Mouse (Mus musculus) right cerebral cortex, adult 2 months (tissue): ENCODE measurements at regions not wholly inside any gene's neighbourhood (a gene's known extent, or its start where the extent isn't known, plus 50 kb on each side); places are given as distances from the start of the nearest gene placed in this dataset.
"Not testable (repeated sequence)": the region's sequence is repeated elsewhere in the genome, so short reads cannot be mapped to it uniquely, and the experiment has no call there.

ENCODE experiments used
- DNase-seq, 2 experiments: peaks; one replicate each; pipeline ENCODE4 v3.0.0; 2021 to 2022; ENCODE audit warnings: low spot score in 2 of 2

DNA sequence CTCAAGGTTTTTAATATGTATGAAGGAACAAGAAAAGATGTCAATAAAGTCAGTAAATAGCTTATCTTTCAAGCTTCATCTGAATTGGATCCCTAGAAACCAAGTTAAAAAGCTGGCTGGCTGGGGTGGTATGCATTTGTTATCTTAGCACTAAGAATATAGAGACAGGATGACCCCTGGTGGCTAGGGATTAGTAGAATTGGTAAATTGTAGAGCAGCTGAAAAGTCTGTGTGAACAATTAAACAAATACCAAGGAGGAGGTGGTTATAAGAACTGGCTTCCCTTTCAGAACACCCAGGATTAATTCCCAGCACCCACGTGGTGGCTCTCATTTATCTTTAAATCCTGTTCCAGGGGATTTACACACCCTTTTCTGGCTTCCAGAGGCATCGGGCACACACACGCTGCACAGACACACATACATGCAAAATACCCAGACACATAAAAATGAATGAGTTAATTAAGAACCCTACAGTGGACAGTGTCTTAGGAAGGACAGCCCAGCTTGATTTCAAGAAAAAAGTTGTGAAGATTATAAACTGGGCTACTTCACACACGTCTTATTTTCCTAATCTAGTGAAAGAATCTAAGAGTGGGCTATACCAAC lies 170.5 kb downstream of the Pdzph1 start:
- DNase-seq: peak; percentile 2 to 23

- DNase-seq: no peak
Observed at GRCm38 (mm10) chr17:58819339-58819738, 171.8 kb downstream of the Pdzph1 start.

GRCm38 (mm10) chr17:58775451-58775850 lies 215.7 kb downstream of the Pdzph1 start:
- DNase-seq: not testable (repeated sequence)

- DNase-seq: no peak
Observed at GRCm38 (mm10) chr17:58773595-58773994, 217.6 kb downstream of the Pdzph1 start.

- DNase-seq: no peak
Observed at GRCm38 (mm10) chr17:58765141-58765540, 226.0 kb downstream of the Pdzph1 start.

DNA sequence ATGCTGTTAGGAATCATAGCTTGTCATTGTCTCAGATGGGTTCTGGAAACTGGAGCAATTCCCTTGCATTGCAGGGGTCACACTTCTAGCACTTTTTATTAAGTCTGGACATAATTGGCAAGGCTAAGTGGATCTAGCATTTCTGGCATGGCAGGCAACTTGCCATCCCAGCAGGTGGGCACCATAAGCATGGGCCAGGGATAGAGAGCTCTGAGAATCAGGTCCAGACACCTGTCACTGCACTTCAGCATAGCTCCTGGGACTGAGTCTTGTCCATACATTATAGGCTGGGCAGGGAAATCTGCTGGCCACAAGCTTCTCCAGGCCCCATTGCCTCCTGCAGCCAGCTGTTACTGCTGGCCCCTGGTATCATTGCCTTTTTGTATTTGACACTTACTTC lies 242.2 kb downstream of the Pdzph1 start:
- no peak for DNase-seq

GRCm38 (mm10) chr17:58748264-58748663 lies 242.9 kb downstream of the Pdzph1 start:
- peak in 1 of 2 experiments; percentile 15 for DNase-seq

DNA sequence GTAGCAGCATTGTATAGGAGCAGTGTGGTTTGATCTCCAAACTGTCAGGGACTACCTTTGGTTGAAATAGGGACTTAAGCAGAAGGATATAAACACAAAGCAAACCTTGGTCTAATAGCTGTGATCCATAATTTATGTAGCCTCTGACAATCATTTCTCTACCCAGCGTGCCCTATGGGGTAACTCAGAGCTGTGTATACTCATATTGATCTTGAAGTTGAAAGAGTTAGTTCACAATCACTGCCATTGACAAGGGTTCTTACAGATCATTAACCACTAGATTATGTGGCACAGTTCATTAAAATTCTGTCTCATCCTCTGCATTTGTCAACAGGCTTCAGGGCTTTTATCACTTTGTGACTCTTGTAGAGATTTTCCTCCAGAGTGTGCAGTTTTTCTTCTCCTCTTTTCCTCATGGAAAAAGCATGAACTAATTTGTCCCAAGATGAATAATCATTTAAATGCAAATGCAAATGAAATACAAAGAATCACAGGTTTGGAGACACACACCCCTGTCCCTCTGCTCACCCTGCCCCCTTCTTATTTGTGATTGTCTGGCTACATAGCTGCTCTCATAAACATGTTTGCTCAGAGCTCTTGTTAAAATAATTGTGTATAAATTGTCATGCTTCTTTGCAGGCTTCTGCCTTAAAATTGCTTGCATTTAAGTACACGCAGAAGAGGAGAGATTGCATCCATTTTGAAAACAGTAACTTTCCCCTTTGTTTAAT lies 280.3 kb downstream of the Pdzph1 start:
- no peak for DNase-seq

DNA sequence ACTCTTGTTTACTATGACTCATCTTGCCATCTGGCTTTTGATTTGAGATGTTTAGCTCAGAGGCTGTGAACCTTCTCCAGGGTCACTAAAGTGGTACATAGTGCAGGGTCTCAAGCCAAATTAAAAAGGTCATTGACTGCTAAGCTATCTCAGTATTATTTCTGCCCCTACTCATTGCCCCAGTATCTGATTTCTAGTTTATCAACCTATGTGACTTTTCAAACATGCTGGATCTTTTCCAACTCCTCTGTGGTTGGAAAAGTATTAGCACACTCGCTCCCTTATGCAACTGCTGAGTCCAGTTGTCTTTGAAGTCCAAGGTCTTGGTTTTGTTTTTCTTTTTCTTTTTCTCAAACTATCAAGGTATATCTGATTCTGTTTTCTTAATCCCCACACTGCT lies 301.0 kb downstream of the Pdzph1 start:
- DNase-seq: no peak

GRCm38 (mm10) chr17:58672291-58672690 lies 318.9 kb downstream of the Pdzph1 start:
- peak; percentile 4 to 12 for DNase-seq

DNA sequence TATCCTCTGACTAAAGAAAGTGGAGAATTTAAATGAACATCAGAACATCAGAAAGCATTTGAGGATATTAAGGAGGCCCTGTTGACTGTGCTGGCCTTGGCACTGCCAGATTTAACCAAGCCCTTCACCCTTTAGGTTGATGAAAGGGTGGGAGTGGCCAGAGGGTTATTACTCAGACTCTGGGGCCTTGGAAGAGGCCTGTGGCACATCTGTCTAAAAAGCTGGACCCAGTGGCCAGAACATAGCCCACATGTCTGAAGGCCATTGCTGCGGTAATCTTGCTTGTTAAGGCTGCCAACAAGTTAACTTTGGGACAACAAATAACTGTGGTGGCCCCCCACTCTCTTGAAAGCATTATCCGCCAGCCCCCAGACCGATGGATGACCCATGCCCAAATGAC lies 323.1 kb downstream of the Pdzph1 start:
- no peak for DNase-seq

DNA sequence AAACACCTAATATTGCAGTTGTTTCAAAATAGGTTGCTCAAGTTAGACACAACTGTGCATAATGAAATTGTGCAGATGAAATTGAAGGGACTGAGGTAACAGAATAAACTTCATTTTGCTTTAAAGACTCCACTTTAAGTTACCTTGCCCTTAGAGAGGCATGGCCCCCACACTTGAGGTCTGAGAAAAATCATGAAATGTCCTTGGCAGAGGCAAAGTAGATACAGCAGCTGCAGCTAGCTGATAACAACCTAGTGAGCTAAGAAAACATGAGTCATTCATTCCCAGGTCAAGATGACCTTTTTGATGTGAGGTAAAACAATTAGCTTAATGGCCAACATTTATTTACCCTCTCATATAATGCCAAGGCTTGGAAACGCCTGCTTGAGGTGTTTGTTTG lies 347.4 kb downstream of the Pdzph1 start:
- DNase-seq: no peak

DNA sequence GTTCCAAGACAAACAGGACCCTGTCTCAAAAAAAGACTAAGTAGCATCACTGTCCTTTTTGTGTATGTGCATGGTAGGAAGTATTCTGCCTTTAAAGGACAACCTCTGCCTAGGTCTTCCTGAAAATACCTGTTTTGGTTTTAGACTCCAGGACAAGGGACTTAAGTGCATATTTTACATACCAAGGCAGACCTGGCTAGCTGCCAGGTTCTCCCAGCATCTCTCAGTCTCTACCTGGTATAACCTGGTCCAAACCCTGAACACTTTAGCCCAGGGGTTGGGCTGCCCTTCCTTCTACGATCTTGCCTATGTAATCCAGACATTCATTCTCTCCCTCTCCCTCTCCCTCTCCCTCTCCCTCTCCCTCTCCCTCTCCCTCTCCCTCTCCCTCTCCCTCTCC lies 348.9 kb downstream of the Pdzph1 start:
- no peak for DNase-seq

GRCm38 (mm10) chr17:58598911-58599310 lies 392.3 kb downstream of the Pdzph1 start:
- DNase-seq: no peak

- DNase-seq: no peak
Observed at GRCm38 (mm10) chr17:58596661-58597060, 394.5 kb downstream of the Pdzph1 start.

DNA sequence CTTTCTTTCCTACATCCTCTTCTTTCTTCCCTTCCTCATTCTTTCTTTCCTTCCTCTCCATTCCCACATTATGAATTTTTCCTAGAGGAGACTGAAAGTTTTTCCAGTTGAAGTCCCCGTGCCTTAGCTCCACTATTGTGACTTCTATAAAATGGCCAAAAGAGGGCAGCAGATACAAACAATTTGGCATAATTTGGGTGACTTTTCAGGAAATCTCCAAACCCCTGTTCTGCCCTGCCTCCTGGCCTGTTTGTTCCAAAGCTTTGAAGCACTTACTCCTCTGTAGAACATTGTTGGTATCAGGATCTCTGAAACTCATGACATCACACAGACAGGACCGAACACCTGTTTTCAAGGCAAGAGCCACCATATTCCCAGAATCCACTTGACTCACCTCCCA lies 403.2 kb downstream of the Pdzph1 start:
- peak; percentile 4 for DNase-seq

DNA sequence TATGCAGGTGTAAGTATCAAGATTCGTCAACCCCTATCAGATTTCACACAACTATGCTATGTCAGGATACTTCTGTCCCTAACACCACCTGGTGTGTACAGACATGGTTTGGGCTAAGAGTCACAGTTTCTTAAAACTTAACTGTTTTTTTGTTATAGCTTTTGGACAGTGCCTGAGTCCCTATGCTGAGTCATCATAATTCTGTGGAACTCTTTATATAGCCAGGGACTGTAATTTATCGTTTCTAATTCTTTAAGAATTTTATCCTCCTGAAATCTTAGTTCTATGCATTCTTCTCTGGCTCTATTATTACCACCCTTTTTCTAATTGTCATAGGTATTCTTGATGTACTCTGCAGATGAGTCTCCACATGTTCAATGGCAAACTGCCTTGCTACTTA lies 418.3 kb downstream of the Pdzph1 start:
- no peak for DNase-seq
